Mouse (Mus musculus): Measurements from ENCODE around the gene Enkd1. TPM values are rescaled to one million over a fixed set of nuclear protein-coding genes. Genes with fewer than 3 reads are reported as not detected.

Gene Enkd1
- polyA plus RNA-seq, 1 experiment from 2014 or later = 23.6 TPM

- Histone ChIP-seq H3K27ac (no peak overlapping the region), H3K4me3 (peak overlapping the region; percentile 54), H3K27me3 (no peaks in the 10 kb centered on the region), H3K4me2 (replicated peaks) (peak overlapping the region; percentile 90), H3K36me3 (peaks cover 53% of the 10 kb centered on the region), H3K9me3 (replicated peaks) (no peaks in the 10 kb centered on the region), H3K9ac (peak overlapping the region; percentile 73), H3K4me1 (peaks cover 32% of the 10 kb centered on the region)
- WGBS = 96% methylated on average over 11 of the region's 11 CpGs
- no peak for ATAC-seq (ENCODE audit: low FRiP score)
These were observed 8.4 kb downstream of the Enkd1 start for GRCm38 (mm10) chr8:105699488-105700215.

- Histone ChIP-seq H3K4me2 (replicated peaks) (no peak overlapping the region), H3K4me1 (peaks cover 41% of the 10 kb centered on the region), H3K9ac (no peak overlapping the region), H3K27me3 (no peaks in the 10 kb centered on the region), H3K9me3 (replicated peaks) (no peaks in the 10 kb centered on the region), H3K4me3 (no peak overlapping the region), H3K27ac (no peak overlapping the region), H3K36me3 (peaks cover 45% of the 10 kb centered on the region)
- no peak for ATAC-seq (ENCODE audit: low FRiP score)
- 94% methylated on average over 5 of the region's 5 CpGs for WGBS
These were observed 9.3 kb downstream of the Enkd1 start for GRCm38 (mm10) chr8:105698734-105699133.

- Histone ChIP-seq H3K27ac (no peak overlapping the region), H3K27me3 (no peaks in the 10 kb centered on the region), H3K36me3 (peaks cover 40% of the 10 kb centered on the region), H3K4me1 (peaks cover 40% of the 10 kb centered on the region), H3K4me3 (no peak overlapping the region), H3K4me2 (replicated peaks) (no peak overlapping the region; the same call in 1 of the 2 replicates), H3K9me3 (replicated peaks) (no peaks in the 10 kb centered on the region), H3K9ac (no peak overlapping the region)
- 92% methylated on average over 17 of the region's 17 CpGs for WGBS
- ATAC-seq (ENCODE audit: low FRiP score) = no peak
These were observed 10.7 kb downstream of the Enkd1 start for GRCm38 (mm10) chr8:105697196-105697780.

- Histone ChIP-seq H3K27me3 (no peaks in the 10 kb centered on the region), H3K4me3 (peak overlapping the region; percentile 62), H3K4me1 (peaks cover 31% of the 10 kb centered on the region), H3K9me3 (replicated peaks) (no peaks in the 10 kb centered on the region), H3K9ac (peak overlapping the region; percentile 77), H3K27ac (peak overlapping the region; percentile 83; the same call in 1 of the 2 replicates), H3K4me2 (replicated peaks) (peak overlapping the region; percentile 90), H3K36me3 (peaks cover 40% of the 10 kb centered on the region)
- no peak for ATAC-seq (ENCODE audit: low FRiP score)
- whole genome bisulfite sequencing = 79% methylated on average over 30 of the region's 30 CpGs
These were observed 12.8 kb downstream of the Enkd1 start for GRCm38 (mm10) chr8:105695080-105695780.

GRCm38 (mm10) chr8:105694051-105694799 is 13.8 kb downstream of the Enkd1 start:
- no peaks in the 10 kb centered on the region for H3K27me3 ChIP-seq
- WGBS = 7% methylated on average over 38 of the region's 40 CpGs
- H3K4me1 ChIP-seq = peaks cover 22% of the 10 kb centered on the region
- ATAC-seq (ENCODE audit: low FRiP score) = peak; percentile 64
- peak overlapping the region; percentile 62 for H3K4me3 ChIP-seq
- peak overlapping the region; percentile 77 for H3K9ac ChIP-seq
- peak overlapping the region; percentile 90 for H3K4me2 ChIP-seq (replicated peaks)
- peaks cover 34% of the 10 kb centered on the region for H3K36me3 ChIP-seq
- H3K27ac ChIP-seq = peak overlapping the region; percentile 83
- no peaks in the 10 kb centered on the region for H3K9me3 ChIP-seq (replicated peaks)

GRCm38 (mm10) chr8:105693648-105694047 is 14.4 kb downstream of the Enkd1 start:
- H3K4me3 ChIP-seq = peak overlapping the region; percentile 62
- H3K9ac ChIP-seq = peak overlapping the region; percentile 77
- H3K36me3 ChIP-seq = peaks cover 31% of the 10 kb centered on the region
- H3K4me1 ChIP-seq = peaks cover 22% of the 10 kb centered on the region
- peak; percentile 56 for ATAC-seq (ENCODE audit: low FRiP score)
- H3K4me2 ChIP-seq (replicated peaks) = peak overlapping the region; percentile 90
- H3K9me3 ChIP-seq (replicated peaks) = no peaks in the 10 kb centered on the region
- H3K27ac ChIP-seq = peak overlapping the region; percentile 83
- no peaks in the 10 kb centered on the region for H3K27me3 ChIP-seq
- WGBS = 2% methylated on average over 30 of the region's 30 CpGs

GRCm38 (mm10) chr8:105692449-105693182 is 15.4 kb downstream of the Enkd1 start:
- H3K9ac ChIP-seq = no peak overlapping the region
- H3K27me3 ChIP-seq = no peaks in the 10 kb centered on the region
- no peak overlapping the region for H3K27ac ChIP-seq
- peaks cover 21% of the 10 kb centered on the region for H3K36me3 ChIP-seq
- no peak overlapping the region for H3K4me3 ChIP-seq
- peaks cover 22% of the 10 kb centered on the region for H3K4me1 ChIP-seq
- H3K9me3 ChIP-seq (replicated peaks) = no peaks in the 10 kb centered on the region
- WGBS = 93% methylated on average over 11 of the region's 11 CpGs
- ATAC-seq (ENCODE audit: low FRiP score) = no peak
- no peak overlapping the region for H3K4me2 ChIP-seq (replicated peaks)

GRCm38 (mm10) chr8:105690978-105691377 is 17.0 kb downstream of the Enkd1 start:
- H3K27ac ChIP-seq = no peak overlapping the region
- 83% methylated on average over 14 of the region's 14 CpGs for WGBS

GRCm38 (mm10) chr8:105689983-105690360 is 18.0 kb downstream of the Enkd1 start:
- Histone ChIP-seq H3K9ac (no peak overlapping the region), H3K4me2 (replicated peaks) (no peak overlapping the region), H3K27me3 (no peaks in the 10 kb centered on the region), H3K9me3 (replicated peaks) (no peaks in the 10 kb centered on the region), H3K27ac (no peak overlapping the region), H3K4me3 (no peak overlapping the region), H3K36me3 (0 out of 2 replicates have a peak, but pooled peaks cover 4% of the 10 kb centered on the region), H3K4me1 (peaks cover 22% of the 10 kb centered on the region)
- ATAC-seq (ENCODE audit: low FRiP score) = no peak
- WGBS = 89% methylated on average over 9 of the region's 9 CpGs

More at GRCm38 (mm10) chr8:105690978-105691377, 17.0 kb downstream of the Enkd1 start:
- no peak for ATAC-seq (ENCODE audit: low FRiP score)
- Histone ChIP-seq H3K36me3 (peaks cover 4% of the 10 kb centered on the region; the same call in 1 of the 2 replicates), H3K4me1 (peaks cover 25% of the 10 kb centered on the region), H3K27me3 (no peaks in the 10 kb centered on the region), H3K9ac (no peak overlapping the region), H3K4me2 (replicated peaks) (no peak overlapping the region), H3K4me3 (no peak overlapping the region), H3K9me3 (replicated peaks) (no peaks in the 10 kb centered on the region)

- Histone ChIP-seq H3K4me2 (replicated peaks) (no peak overlapping the region), H3K4me1 (peaks cover 17% of the 10 kb centered on the region), H3K27me3 (no peaks in the 10 kb centered on the region), H3K27ac (no peak overlapping the region), H3K9ac (no peak overlapping the region), H3K4me3 (no peak overlapping the region), H3K9me3 (replicated peaks) (no peaks in the 10 kb centered on the region), H3K36me3 (peaks cover 4% of the 10 kb centered on the region; the same call in 1 of the 2 replicates)
- WGBS = 64% methylated on average over 35 of the region's 35 CpGs
- ATAC-seq (ENCODE audit: low FRiP score) = no peak
These were observed 18.6 kb downstream of the Enkd1 start for GRCm38 (mm10) chr8:105689256-105689982.

- Histone ChIP-seq H3K4me3 (no peak overlapping the region), H3K36me3 (peaks cover 16% of the 10 kb centered on the region), H3K27me3 (no peaks in the 10 kb centered on the region), H3K4me1 (peaks cover 7% of the 10 kb centered on the region), H3K27ac (no peak overlapping the region), H3K4me2 (replicated peaks) (no peak overlapping the region), H3K9me3 (replicated peaks) (no peaks in the 10 kb centered on the region), H3K9ac (no peak overlapping the region)
- 70% methylated on average over 14 of the region's 14 CpGs for WGBS
- ATAC-seq (ENCODE audit: low FRiP score) = no peak
These were observed 19.7 kb downstream of the Enkd1 start for GRCm38 (mm10) chr8:105688242-105688752.

All from hindbrain, embryonic 12.5 days (tissue).